Mouse (Mus musculus) limb, embryonic 15.5 days (tissue): Measurements from ENCODE around the gene Wasl. TPM values are rescaled to one million over a fixed set of nuclear protein-coding genes. Genes with fewer than 3 reads are reported as not detected.

Experiments used
- ATAC-seq: fragments of 200-750 bp; cut with Nextera tagmentation; 2 replicates; pipeline ENCODE4 v1.8.0; 2017; ENCODE audit warnings: low read depth, moderate TSS enrichment; ENCODE audit not compliant: insufficient number of reproducible peaks, low FRiP score, low TSS enrichment
- H3K27ac ChIP-seq: fragments of 300-500 bp; sonication (generic); 2 replicates; pipeline ENCODE4 v1.5.1; 2015; ENCODE audit warnings: moderate library complexity, mild to moderate bottlenecking, inconsistent platforms
- H3K27me3 ChIP-seq: fragments of 300-500 bp; sonication (generic); 2 replicates; pipeline ENCODE4 v1.6.1; 2015; ENCODE audit warnings: inconsistent platforms
- H3K36me3 ChIP-seq: fragments of 300-500 bp; sonication (generic); 2 replicates; pipeline ENCODE4 v1.6.1; 2015; ENCODE audit warnings: inconsistent platforms
- H3K4me1 ChIP-seq: fragments of 300-500 bp; sonication (generic); 2 replicates; pipeline ENCODE4 v1.6.1; 2015; ENCODE audit warnings: inconsistent platforms
- H3K4me2 ChIP-seq: fragments of 300-500 bp; sonication (generic); 2 replicates; pipeline ENCODE4 v1.6.1; 2015; ENCODE audit warnings: mild to moderate bottlenecking, inconsistent platforms
- H3K4me3 ChIP-seq: fragments of 300-500 bp; sonication (generic); 2 replicates; pipeline ENCODE4 v1.5.1; 2015; ENCODE audit warnings: mild to moderate bottlenecking, inconsistent platforms
- H3K9ac ChIP-seq: fragments of 300-500 bp; sonication (generic); 2 replicates; pipeline ENCODE4 v1.6.1; 2015; ENCODE audit warnings: inconsistent platforms
- H3K9me3 ChIP-seq: fragments of 300-500 bp; sonication (generic); 2 replicates; pipeline ENCODE4 v1.6.1; 2016; ENCODE audit warnings: inconsistent platforms
- WGBS: fragments of 180-500 bp; shearing (Covaris S2); methylation state at CpG from one replicate; pipeline ENCODE4 v1.1.7; 2015; 5-methylcytosine and 5-hydroxymethylcytosine counted together
- polyA plus RNA-seq: library from polyadenylated mRNA; unstranded; fragments of >200 nt; fragmentation: Nextera tagmentation; extraction: Ambion mirVana; gene quantifications from 2 replicates; pipeline ENCODE4 v1.2.1, GENCODE M21; 2015

Wasl gene
- polyA plus RNA-seq, 1 experiment from 2014 or later, result 63.0 TPM

DNA sequence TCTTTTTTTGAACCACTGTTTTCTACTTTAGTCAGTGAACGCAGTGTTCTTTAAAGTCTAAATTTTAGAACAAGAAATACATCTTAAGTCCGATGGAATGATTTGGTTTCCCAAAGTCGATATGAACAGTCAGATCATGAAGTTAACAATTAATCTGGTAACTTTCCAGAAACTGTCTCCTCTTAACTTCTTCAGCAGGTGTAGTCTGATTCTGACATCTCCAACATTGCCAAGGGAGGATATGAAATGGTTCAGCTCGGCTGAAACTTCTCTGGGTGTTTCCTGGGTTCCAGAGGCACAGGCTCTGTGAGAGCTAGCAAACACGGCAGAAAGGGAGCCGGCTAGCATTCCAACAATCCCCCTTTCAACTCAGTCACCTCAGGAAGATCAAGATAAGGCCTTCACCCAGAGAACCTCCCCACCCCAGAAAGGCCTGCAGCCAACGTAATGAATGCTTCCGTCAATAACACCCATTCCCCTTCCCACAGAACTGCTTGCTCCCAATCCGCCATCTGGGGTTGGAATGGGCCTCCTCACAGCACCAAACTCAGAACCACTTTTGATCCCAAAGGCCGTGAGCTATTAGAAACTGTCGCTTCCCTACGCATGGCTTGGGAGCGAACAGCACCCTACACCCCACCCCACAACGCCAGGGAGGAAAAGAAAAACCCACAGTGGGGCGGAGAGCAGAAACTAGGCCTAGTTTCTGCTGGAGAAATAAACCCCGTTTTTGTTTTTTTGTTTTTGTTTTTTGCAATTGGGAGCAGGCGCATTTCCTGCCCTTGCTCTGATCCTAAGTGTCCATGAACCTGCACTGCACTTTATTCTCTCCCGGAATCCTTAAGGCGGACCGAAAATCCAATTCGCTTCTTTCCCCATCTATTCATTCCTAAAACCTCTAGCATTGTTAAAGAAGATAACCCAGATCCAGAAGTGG lies 1.3 kb downstream of the Wasl start:
- peak overlapping the region; percentile 96 for H3K4me3 ChIP-seq

DNA sequence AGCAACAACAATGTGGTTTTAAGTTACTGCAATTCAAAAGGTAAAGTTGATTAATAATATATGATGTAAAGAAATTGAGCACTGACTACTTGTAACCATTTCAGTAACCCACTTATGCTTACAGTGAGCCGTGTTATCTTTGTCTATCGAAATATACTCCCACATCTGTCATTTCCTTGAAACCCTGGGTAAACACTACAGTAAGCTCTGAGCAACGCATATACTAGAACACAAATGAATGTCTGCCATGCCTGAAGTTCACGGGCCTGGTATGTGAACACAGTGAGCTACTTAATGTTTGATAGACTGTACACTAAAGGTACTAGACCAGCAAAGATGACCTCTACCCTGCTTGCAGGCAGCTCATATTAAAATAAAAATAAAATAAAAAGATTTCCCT lies 2.3 kb downstream of the Wasl start:
- Histone ChIP-seq H3K4me3 (no peak overlapping the region), H3K4me1 (0 out of 2 replicates have a peak, but pooled peaks cover 7% of the 10 kb centered on the region), H3K9ac (no peak overlapping the region), H3K4me2 (no peak overlapping the region), H3K9me3 (no peaks in the 10 kb centered on the region), H3K36me3 (no peaks in the 10 kb centered on the region), H3K27ac (no peak overlapping the region), H3K27me3 (no peaks in the 10 kb centered on the region)
- 68% methylated on average over 4 of the region's 4 CpGs for WGBS
- ATAC-seq, result no peak

More for the DNA sequence above, 1.3 kb downstream of the Wasl start:
- H3K4me2 ChIP-seq, result peak overlapping the region; percentile 63
- no peaks in the 10 kb centered on the region for H3K9me3 ChIP-seq
- 10% methylated on average over 21 of the region's 21 CpGs for WGBS
- H3K36me3 ChIP-seq, result no peaks in the 10 kb centered on the region
- H3K9ac ChIP-seq, result peak overlapping the region; percentile 91
- ATAC-seq, result no peak
- H3K4me1 ChIP-seq, result 0 out of 2 replicates have a peak, but pooled peaks cover 7% of the 10 kb centered on the region
- no peaks in the 10 kb centered on the region for H3K27me3 ChIP-seq
- H3K27ac ChIP-seq, result peak overlapping the region; percentile 98

- no peaks in the 10 kb centered on the region for H3K36me3 ChIP-seq
- H3K4me3 ChIP-seq, result no peak overlapping the region
- H3K4me1 ChIP-seq, result 0 out of 2 replicates have a peak, but pooled peaks cover 7% of the 10 kb centered on the region
- ATAC-seq, result no peak
- no peaks in the 10 kb centered on the region for H3K9me3 ChIP-seq
- H3K27me3 ChIP-seq, result no peaks in the 10 kb centered on the region
- no peak overlapping the region for H3K9ac ChIP-seq
- 78% methylated on average over 4 of the region's 4 CpGs for WGBS
- no peak overlapping the region for H3K4me2 ChIP-seq
- H3K27ac ChIP-seq, result no peak overlapping the region
Measured at GRCm38 (mm10) chr6:24661879-24662278, 2.9 kb downstream of the Wasl start.

GRCm38 (mm10) chr6:24657647-24658387 lies 7.0 kb downstream of the Wasl start:
- H3K36me3 ChIP-seq, result no peaks in the 10 kb centered on the region
- no peak overlapping the region for H3K4me3 ChIP-seq
- no peaks in the 10 kb centered on the region for H3K27me3 ChIP-seq
- H3K4me2 ChIP-seq, result no peak overlapping the region
- H3K9ac ChIP-seq, result no peak overlapping the region
- WGBS, result 71% methylated on average over 10 of the region's 10 CpGs
- no peak for ATAC-seq
- 0 out of 2 replicates have a peak, but pooled peaks cover 3% of the 10 kb centered on the region for H3K4me1 ChIP-seq
- no peaks in the 10 kb centered on the region for H3K9me3 ChIP-seq
- H3K27ac ChIP-seq, result no peak overlapping the region

DNA sequence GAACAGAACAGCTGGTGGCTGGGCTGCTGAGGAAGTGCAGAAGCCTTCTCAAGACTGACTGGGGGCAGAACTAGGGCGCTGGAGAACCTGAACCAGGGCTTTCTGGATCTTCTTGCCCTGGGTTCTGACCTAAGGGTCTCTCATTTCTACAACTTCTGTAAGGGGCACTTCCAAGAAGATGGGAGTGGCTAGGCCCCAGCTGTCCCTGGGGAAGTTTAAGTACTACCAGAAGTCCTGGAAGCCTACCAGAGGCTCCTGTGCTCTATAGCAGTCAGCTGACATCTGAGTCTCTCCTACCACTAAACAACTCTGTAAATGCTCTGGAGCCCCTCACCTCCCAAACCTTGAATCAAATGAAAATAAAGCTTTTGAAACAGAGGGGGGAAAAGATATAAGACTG lies 8.7 kb downstream of the Wasl start:
- no peak overlapping the region for H3K4me2 ChIP-seq
- no peaks in the 10 kb centered on the region for H3K4me1 ChIP-seq
- no peaks in the 10 kb centered on the region for H3K27me3 ChIP-seq
- 78% methylated on average over 1 of the region's 1 CpGs for WGBS
- H3K9me3 ChIP-seq, result no peaks in the 10 kb centered on the region
- no peak for ATAC-seq
- H3K36me3 ChIP-seq, result no peaks in the 10 kb centered on the region
- H3K9ac ChIP-seq, result no peak overlapping the region
- no peak overlapping the region for H3K27ac ChIP-seq
- H3K4me3 ChIP-seq, result no peak overlapping the region

DNA sequence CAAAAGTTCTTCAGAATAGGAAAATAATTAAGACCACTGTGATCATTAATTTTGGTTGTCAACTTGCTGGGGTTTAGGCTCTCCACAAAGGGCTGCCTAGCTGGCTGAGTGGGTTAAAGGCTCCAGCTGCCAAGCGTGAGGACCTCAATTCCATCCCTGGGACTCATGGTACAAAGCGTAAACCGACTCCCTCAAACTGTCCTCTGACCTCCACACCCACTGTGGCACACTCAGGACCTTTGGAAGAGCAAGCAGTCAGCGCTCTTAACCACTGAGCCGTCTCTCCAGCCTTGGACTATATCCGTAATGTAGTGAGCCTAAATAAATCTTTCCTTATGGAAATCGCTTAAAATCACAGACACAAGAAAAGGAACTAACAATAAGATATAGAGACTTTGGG lies 13.3 kb downstream of the Wasl start:
- H3K36me3 ChIP-seq, result no peaks in the 10 kb centered on the region
- no peaks in the 10 kb centered on the region for H3K27me3 ChIP-seq
- no peak for ATAC-seq
- no peak overlapping the region for H3K4me3 ChIP-seq
- no peak overlapping the region for H3K27ac ChIP-seq
- no peak overlapping the region for H3K9ac ChIP-seq
- 76% methylated on average over 7 of the region's 7 CpGs for WGBS
- H3K4me1 ChIP-seq, result no peaks in the 10 kb centered on the region
- no peaks in the 10 kb centered on the region for H3K9me3 ChIP-seq
- H3K4me2 ChIP-seq, result no peak overlapping the region

DNA sequence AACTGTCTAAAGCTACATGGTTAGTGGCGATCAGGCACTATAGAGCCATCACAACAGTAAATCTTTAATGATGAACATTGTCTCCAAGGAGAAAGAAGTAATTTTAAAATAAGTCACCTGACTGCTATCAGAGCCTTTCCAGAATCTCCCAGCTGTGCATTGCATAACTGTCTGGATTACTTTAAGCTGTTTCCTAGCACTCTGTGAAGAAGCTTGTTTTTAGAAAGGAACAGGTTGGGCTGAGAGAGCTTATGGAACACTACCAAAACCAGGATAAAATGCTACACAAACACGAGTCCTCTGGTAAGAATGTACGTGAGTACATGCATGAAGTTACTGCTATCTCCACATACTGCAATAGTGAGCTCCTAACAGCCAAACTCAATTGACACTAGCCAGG lies 14.1 kb downstream of the Wasl start:
- no peaks in the 10 kb centered on the region for H3K9me3 ChIP-seq
- no peak overlapping the region for H3K4me2 ChIP-seq
- ATAC-seq, result no peak
- H3K27me3 ChIP-seq, result no peaks in the 10 kb centered on the region
- H3K4me1 ChIP-seq, result no peaks in the 10 kb centered on the region
- no peak overlapping the region for H3K4me3 ChIP-seq
- 74% methylated on average over 3 of the region's 3 CpGs for WGBS
- no peak overlapping the region for H3K9ac ChIP-seq
- no peaks in the 10 kb centered on the region for H3K36me3 ChIP-seq
- no peak overlapping the region for H3K27ac ChIP-seq

- Histone ChIP-seq H3K27me3 (no peaks in the 10 kb centered on the region), H3K9me3 (no peaks in the 10 kb centered on the region), H3K9ac (no peak overlapping the region), H3K36me3 (no peaks in the 10 kb centered on the region), H3K4me2 (no peak overlapping the region), H3K4me1 (no peaks in the 10 kb centered on the region), H3K4me3 (no peak overlapping the region), H3K27ac (no peak overlapping the region)
- ATAC-seq, result no peak
- 75% methylated on average over 4 of the region's 4 CpGs for WGBS
Measured at GRCm38 (mm10) chr6:24648403-24648802, 16.4 kb downstream of the Wasl start.

GRCm38 (mm10) chr6:24647103-24647691 lies 17.6 kb downstream of the Wasl start:
- H3K27ac ChIP-seq, result no peak overlapping the region
- no peaks in the 10 kb centered on the region for H3K4me1 ChIP-seq
- 83% methylated on average over 4 of the region's 4 CpGs for WGBS
- no peak overlapping the region for H3K9ac ChIP-seq
- no peak for ATAC-seq
- H3K4me2 ChIP-seq, result no peak overlapping the region
- H3K36me3 ChIP-seq, result no peaks in the 10 kb centered on the region
- H3K9me3 ChIP-seq, result no peaks in the 10 kb centered on the region
- no peaks in the 10 kb centered on the region for H3K27me3 ChIP-seq
- H3K4me3 ChIP-seq, result no peak overlapping the region

- 83% methylated on average over 6 of the region's 6 CpGs for WGBS
- Histone ChIP-seq H3K27me3 (no peaks in the 10 kb centered on the region), H3K4me1 (no peaks in the 10 kb centered on the region), H3K27ac (no peak overlapping the region), H3K4me2 (no peak overlapping the region), H3K9ac (no peak overlapping the region), H3K9me3 (no peaks in the 10 kb centered on the region), H3K4me3 (no peak overlapping the region), H3K36me3 (no peaks in the 10 kb centered on the region)
- no peak for ATAC-seq
Measured at GRCm38 (mm10) chr6:24645346-24646053, 19.3 kb downstream of the Wasl start.

GRCm38 (mm10) chr6:24642960-24643359 lies 21.8 kb downstream of the Wasl start:
- Histone ChIP-seq H3K9ac (no peak overlapping the region), H3K9me3 (no peaks in the 10 kb centered on the region), H3K36me3 (no peaks in the 10 kb centered on the region), H3K27me3 (no peaks in the 10 kb centered on the region), H3K27ac (no peak overlapping the region), H3K4me2 (no peak overlapping the region), H3K4me1 (no peaks in the 10 kb centered on the region), H3K4me3 (no peak overlapping the region)
- 94% methylated on average over 3 of the region's 3 CpGs for WGBS
- no peak for ATAC-seq
